Mouse (Mus musculus) thymus, postnatal 14 days (tissue): ENCODE results near the gene Zswim5.

Experiments
- DNase-seq: peaks from one replicate; pipeline ENCODE4 v3.0.0; 2021

The Zswim5 gene

DNA sequence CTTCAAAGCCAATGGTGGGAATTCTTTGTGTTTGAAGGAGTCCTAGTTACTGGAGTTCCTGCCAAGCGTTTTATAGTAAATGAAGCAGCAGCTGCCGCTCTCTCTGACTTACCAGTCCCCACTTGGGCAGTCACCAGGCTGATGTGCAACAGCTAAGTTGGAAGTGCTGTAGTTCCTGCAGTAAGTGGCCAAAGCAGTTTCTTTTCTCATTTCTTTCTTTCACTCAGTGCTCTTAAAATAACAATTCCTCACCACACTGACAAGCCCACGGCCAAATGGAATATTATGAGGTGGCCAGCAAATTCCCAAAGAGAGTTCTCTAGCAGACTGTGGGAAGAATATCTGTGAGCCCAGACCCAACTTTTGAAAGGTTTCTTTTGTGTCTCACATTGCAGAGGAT is 129.9 kb downstream of the Zswim5 start:
- no peak for DNase-seq

- no peak for DNase-seq
These were observed 133.1 kb downstream of the Zswim5 start for GRCm38 (mm10) chr4:117010231-117010630.

DNA sequence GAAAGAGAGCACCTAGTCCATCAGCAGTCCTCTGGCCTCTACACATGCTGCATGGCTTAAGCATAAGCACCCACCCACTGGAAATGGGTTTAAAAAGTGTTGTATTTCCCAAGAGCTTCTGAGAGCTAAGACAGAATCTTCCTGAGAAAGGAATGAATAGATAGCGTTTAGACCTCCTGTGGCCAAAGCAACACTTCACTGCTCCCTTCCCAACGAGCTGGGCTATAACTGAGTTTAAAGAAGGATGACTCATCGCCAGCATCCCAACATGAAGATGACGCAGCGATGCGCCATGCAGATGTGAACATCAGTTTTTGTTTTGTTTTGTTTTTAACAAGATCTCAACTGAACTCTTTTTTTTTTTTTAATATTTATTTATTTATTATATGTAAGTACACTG is 136.4 kb downstream of the Zswim5 start:
- DNase-seq = no peak

DNA sequence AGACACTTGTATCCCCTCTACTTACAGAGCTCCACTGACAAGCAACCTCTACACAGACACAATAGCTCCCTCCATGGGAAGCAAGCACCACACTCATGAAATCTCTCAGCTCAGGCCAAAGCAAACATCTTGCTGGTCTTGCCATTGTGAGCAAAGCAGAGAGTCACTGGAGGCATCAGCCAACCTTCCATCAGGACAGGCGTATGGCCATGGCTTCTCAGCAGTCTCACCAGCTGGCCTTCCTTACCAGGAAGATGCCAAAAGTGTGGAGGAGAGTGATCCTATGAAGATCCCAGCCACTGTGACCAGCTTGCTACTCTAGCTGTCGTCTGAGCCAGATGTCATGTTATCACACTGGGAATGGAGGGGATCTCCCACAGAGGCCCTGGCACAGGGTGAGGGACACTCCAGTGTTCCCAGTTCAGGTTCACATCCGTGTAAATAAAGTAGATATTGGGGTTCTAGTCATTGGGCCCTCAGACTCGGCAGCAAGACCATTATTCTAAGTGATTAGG is 137.8 kb downstream of the Zswim5 start:
- DNase-seq = no peak

DNA sequence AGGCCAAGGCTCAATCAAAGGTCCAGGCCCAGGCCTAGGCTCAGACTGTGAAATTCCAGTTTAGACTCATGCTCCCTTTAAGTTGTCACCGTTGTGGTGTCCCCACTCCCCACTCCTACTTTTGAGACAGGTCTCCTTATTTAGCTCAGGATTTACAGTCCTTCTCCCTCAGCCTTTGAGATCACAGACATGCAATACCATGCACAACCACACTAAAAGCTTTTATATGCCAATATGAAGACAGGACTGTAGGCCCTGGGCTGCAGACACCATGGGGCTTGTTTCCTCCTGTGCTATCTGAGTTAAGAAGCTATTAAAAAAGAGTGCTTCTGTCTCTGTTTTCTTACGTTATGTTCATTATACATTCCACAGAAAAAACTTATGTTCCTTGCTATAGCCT is 140.6 kb downstream of the Zswim5 start:
- DNase-seq = no peak

DNA sequence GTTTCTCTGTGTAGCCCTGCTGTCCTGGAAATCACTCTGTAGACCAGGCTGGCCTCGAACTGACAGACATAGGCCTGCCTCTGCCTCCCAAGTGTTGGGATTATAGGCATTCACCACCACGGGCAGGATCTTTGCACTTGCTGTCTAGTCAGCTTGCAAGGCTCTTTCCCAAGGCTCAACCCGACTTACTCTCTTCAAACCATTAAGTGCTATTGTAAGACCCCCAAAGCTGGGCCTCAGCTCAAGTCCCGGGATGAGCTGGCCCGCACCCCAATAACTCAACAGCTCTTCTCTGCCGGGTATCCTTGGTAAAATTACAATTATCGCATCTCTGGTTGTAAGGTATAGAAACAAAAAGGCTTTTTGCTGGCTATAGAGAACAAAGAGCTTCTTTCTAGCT is 141.2 kb downstream of the Zswim5 start:
- DNase-seq = no peak

DNA sequence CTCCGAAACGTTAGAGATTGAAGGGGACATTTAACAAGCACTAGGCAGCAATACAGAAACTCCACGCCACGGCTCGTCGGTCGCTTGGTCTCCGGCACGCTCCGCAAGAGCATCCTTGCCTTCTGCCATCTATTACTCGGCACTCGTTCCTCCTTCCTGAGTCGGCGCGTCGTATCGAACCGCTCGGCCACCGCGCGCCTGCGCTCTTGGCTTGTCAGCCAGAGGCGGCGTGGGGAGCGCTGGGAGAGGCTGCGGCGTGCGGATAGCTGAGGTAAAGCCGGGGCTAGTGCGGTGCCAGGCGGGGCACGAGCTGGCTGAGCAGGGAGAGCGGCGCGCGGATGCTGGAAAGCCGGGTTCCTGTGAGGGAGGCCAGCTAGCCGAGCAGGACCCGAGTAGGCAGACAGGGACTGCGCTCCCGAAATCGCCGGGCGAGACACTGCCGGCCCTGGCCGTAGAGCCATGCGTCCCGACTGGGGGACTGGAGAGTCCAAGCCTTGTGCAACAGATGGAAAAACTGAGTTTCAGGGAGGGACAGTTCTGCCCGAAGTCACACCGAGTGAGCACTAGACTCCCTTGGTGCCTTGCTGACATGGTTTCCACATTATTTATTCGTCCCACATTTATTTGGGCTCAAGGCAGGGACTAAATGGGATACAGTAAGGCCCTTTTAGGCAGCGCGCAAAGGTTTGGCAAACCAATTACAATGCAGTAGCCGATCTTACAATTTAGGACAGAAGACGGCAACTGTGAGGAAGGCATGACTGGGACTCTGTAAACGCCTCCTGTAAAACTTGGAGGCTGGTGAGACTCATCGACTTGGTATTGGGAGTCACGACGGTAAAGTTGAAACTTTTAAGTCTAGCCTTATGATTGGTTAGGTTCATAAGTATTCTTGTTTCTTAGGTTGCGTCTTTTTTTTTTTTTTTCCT is 142.3 kb downstream of the Zswim5 start, which contains the start of gene Eif2b3:
Eif2b3 (plus strand) TSS at position 197 of the 929 bp plus-strand sequence.
- DNase-seq = peak; percentile 93

GRCm38 (mm10) chr4:117023469-117023868 is 146.3 kb downstream of the Zswim5 start:
- no peak for DNase-seq

DNA sequence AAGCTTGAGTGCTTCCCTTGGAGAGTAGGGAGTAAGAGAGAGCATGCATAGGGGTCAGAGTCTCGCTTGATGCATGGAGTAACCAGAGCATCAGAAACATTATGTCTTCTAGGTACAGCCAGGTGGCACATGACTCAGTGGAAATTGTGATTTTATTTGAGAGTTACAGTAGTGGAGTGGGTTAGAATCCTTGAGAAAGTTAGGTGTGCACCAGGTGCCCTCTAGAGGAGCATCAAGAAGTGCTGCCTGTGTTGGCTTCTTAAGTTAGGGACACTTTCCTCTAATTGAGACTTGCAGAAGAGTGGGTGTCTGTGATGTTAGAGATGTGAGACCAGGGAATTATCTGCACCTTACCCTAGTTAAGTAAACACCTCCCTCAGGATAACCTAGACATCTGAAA is 153.9 kb downstream of the Zswim5 start:
- DNase-seq = no peak
